Mouse (Mus musculus): ENCODE data around the gene Ccl3. TPM values are rescaled to one million over a fixed set of nuclear protein-coding genes. Genes with fewer than 3 reads are reported as not detected.

Gene Ccl3
- total and polyA plus RNA-seq, 2 experiments from 2014 or later: 0.31 to 0.73 TPM

DNA sequence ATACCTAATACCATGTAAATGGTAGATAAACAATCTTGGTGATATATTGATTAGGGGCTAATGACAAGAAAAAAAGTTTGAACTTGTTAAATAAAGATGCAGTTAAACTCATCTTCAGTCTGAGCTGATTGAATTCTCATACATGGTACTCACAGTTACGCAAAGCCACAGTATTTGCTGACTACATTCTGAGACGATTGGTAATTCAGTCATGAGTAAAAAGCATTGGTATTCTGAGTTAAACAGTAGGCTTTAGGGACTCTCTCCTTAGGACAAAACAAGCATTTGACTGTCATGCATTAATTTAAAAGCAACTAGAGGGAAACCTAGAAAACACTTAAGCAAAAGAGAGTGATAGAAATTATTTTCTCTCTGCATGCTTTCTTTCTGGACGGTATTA is 25.6 kb downstream of the Ccl3 start:
- no peaks in the 10 kb centered on the region for H3K4me1 ChIP-seq (ENCODE audit: control insufficient read depth, insufficient read depth)

GRCm38 (mm10) chr11:83619037-83619436 is 30.1 kb downstream of the Ccl3 start:
- WGBS: 87% methylated on average over 1 of the region's 1 CpGs
- Histone ChIP-seq H3K4me1 (ENCODE audit: control insufficient read depth, insufficient read depth) (no peaks in the 10 kb centered on the region), H3K4me2 (ENCODE audit: low read depth, low read length) (no peak overlapping the region), H3K9ac (replicated peaks; ENCODE audit: low read depth, low read length) (no peak overlapping the region), H3K9me3 (replicated peaks; ENCODE audit: control insufficient read depth, low read length) (no peaks in the 10 kb centered on the region), H3K4me3 (ENCODE audit: low read depth, low read length) (no peak overlapping the region), H3K27ac (ENCODE audit: low read depth) (no peak overlapping the region), H3K27me3 (ENCODE audit: control insufficient read depth, insufficient read depth, low read length) (no peaks in the 10 kb centered on the region), H3K36me3 (replicated peaks; ENCODE audit: control insufficient read depth, insufficient read depth, low read length) (no peaks in the 10 kb centered on the region)
- no peak for TF ChIP-seq EP300 (IDR thresholded peaks at IDR 0.05; ENCODE audit: low read depth)
- TF ChIP-seq CTCF (IDR thresholded peaks at IDR 0.05; ENCODE audit: low read depth): no peak
- no peak for ATAC-seq (ENCODE audit: insufficient read depth, low read depth)
- no peak for DNase-seq (ENCODE audit: low spot score)

More for the DNA sequence above, 25.6 kb downstream of the Ccl3 start:
- Histone ChIP-seq H3K9ac (replicated peaks; ENCODE audit: low read depth, low read length) (no peak overlapping the region), H3K27ac (ENCODE audit: low read depth) (no peak overlapping the region), H3K27me3 (ENCODE audit: control insufficient read depth, insufficient read depth, low read length) (no peaks in the 10 kb centered on the region), H3K36me3 (replicated peaks; ENCODE audit: control insufficient read depth, insufficient read depth, low read length) (no peaks in the 10 kb centered on the region), H3K4me3 (ENCODE audit: low read depth, low read length) (no peak overlapping the region), H3K4me2 (ENCODE audit: low read depth, low read length) (no peak overlapping the region), H3K9me3 (replicated peaks; ENCODE audit: control insufficient read depth, low read length) (no peaks in the 10 kb centered on the region)
- TF ChIP-seq EP300 (IDR thresholded peaks at IDR 0.05; ENCODE audit: low read depth) (no peak), CTCF (IDR thresholded peaks at IDR 0.05; ENCODE audit: low read depth) (no peak)
- DNase-seq (ENCODE audit: low spot score) (no peak), ATAC-seq (ENCODE audit: insufficient read depth, low read depth) (no peak)
- 82% methylated on average over 3 of the region's 3 CpGs for WGBS

DNA sequence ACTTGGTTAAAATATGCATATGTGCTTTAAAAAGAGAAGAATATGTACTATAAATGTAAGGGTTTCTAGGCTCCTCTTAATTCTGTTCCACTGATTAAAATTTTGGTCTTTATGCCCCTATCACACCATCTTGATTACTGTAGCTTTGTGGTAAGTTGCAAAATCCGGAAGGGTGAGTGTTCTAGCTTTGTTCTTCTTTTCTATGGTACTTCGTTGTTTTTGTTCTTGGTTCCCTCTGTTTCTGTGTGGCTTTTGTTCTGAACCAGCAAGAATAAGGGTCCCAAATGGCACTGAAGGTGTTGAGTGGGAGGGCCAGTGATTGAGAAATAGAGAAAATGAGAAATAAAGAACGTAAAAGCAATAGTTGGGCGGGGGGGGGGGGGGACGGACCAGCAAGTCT is 30.9 kb downstream of the Ccl3 start:
- no peak for ATAC-seq (ENCODE audit: insufficient read depth, low read depth)
- 64% methylated on average over 5 of the region's 5 CpGs for WGBS

GRCm38 (mm10) chr11:83616586-83616985 is 32.6 kb downstream of the Ccl3 start:
- WGBS: 79% methylated on average over 1 of the region's 1 CpGs
- Histone ChIP-seq H3K27ac (ENCODE audit: low read depth) (no peak overlapping the region), H3K4me2 (ENCODE audit: low read depth, low read length) (no peak overlapping the region), H3K9ac (replicated peaks; ENCODE audit: low read depth, low read length) (no peak overlapping the region), H3K36me3 (replicated peaks; ENCODE audit: control insufficient read depth, insufficient read depth, low read length) (no peaks in the 10 kb centered on the region), H3K4me3 (ENCODE audit: low read depth, low read length) (no peak overlapping the region), H3K27me3 (ENCODE audit: control insufficient read depth, insufficient read depth, low read length) (no peaks in the 10 kb centered on the region), H3K4me1 (ENCODE audit: control insufficient read depth, insufficient read depth) (no peaks in the 10 kb centered on the region), H3K9me3 (replicated peaks; ENCODE audit: control insufficient read depth, low read length) (no peaks in the 10 kb centered on the region)
- no peak for DNase-seq (ENCODE audit: low spot score)
- no peak for ATAC-seq (ENCODE audit: insufficient read depth, low read depth)
- TF ChIP-seq EP300 (IDR thresholded peaks at IDR 0.05; ENCODE audit: low read depth): no peak
- no peak for TF ChIP-seq CTCF (IDR thresholded peaks at IDR 0.05; ENCODE audit: low read depth)

More for the DNA sequence above, 30.9 kb downstream of the Ccl3 start:
- H3K9ac ChIP-seq (replicated peaks; ENCODE audit: low read depth, low read length): no peak overlapping the region
- no peaks in the 10 kb centered on the region for H3K36me3 ChIP-seq (replicated peaks; ENCODE audit: control insufficient read depth, insufficient read depth, low read length)
- no peak overlapping the region for H3K4me3 ChIP-seq (ENCODE audit: low read depth, low read length)
- H3K4me2 ChIP-seq (ENCODE audit: low read depth, low read length): no peak overlapping the region
- no peak for DNase-seq (ENCODE audit: low spot score)
- H3K27me3 ChIP-seq (ENCODE audit: control insufficient read depth, insufficient read depth, low read length): no peaks in the 10 kb centered on the region
- no peaks in the 10 kb centered on the region for H3K4me1 ChIP-seq (ENCODE audit: control insufficient read depth, insufficient read depth)
- TF ChIP-seq EP300 (IDR thresholded peaks at IDR 0.05; ENCODE audit: low read depth) (no peak), CTCF (IDR thresholded peaks at IDR 0.05; ENCODE audit: low read depth) (no peak)
- no peak overlapping the region for H3K27ac ChIP-seq (ENCODE audit: low read depth)
- H3K9me3 ChIP-seq (replicated peaks; ENCODE audit: control insufficient read depth, low read length): no peaks in the 10 kb centered on the region

DNA sequence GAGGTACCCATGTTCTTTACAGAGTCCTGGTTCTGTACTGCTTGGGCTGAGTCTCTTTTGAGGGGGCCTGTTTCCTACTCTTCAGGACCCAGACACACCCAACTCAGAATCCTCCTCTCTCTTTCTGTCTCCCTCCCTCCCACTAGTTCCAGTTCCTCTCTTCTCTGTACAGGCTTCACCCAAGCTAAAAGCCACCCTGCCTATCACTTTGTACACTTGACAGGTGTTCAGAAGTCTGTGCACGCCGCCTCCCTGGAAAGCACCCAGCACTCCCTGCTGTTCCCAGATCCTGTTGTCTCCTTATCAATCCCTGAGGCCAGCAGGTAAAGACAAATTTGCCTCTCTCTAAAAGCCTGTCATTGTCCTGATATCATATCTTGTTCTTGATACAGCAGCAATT is 38.3 kb downstream of the Ccl3 start:
- ATAC-seq (ENCODE audit: insufficient read depth, low read depth) (no peak), DNase-seq (ENCODE audit: low spot score) (no peak)
- Histone ChIP-seq H3K27ac (ENCODE audit: low read depth) (no peak overlapping the region), H3K4me1 (ENCODE audit: control insufficient read depth, insufficient read depth) (no peaks in the 10 kb centered on the region), H3K4me2 (ENCODE audit: low read depth, low read length) (no peak overlapping the region), H3K36me3 (replicated peaks; ENCODE audit: control insufficient read depth, insufficient read depth, low read length) (no peaks in the 10 kb centered on the region), H3K9ac (replicated peaks; ENCODE audit: low read depth, low read length) (no peak overlapping the region), H3K4me3 (ENCODE audit: low read depth, low read length) (no peak overlapping the region), H3K27me3 (ENCODE audit: control insufficient read depth, insufficient read depth, low read length) (no peaks in the 10 kb centered on the region), H3K9me3 (replicated peaks; ENCODE audit: control insufficient read depth, low read length) (no peaks in the 10 kb centered on the region)
- TF ChIP-seq CTCF (IDR thresholded peaks at IDR 0.05; ENCODE audit: low read depth): no peak
- TF ChIP-seq EP300 (IDR thresholded peaks at IDR 0.05; ENCODE audit: low read depth): no peak
- 40% methylated on average over 2 of the region's 2 CpGs for WGBS

GRCm38 (mm10) chr11:83606396-83606795 is 42.8 kb downstream of the Ccl3 start:
- H3K27ac ChIP-seq (ENCODE audit: low read depth): no peak overlapping the region

More at GRCm38 (mm10) chr11:83606396-83606795, 42.8 kb downstream of the Ccl3 start:
- ATAC-seq (ENCODE audit: insufficient read depth, low read depth): no peak
- H3K9me3 ChIP-seq (replicated peaks; ENCODE audit: control insufficient read depth, low read length): no peaks in the 10 kb centered on the region
- H3K27me3 ChIP-seq (ENCODE audit: control insufficient read depth, insufficient read depth, low read length): no peaks in the 10 kb centered on the region
- no peaks in the 10 kb centered on the region for H3K4me1 ChIP-seq (ENCODE audit: control insufficient read depth, insufficient read depth)
- no peaks in the 10 kb centered on the region for H3K36me3 ChIP-seq (replicated peaks; ENCODE audit: control insufficient read depth, insufficient read depth, low read length)
- H3K9ac ChIP-seq (replicated peaks; ENCODE audit: low read depth, low read length): no peak overlapping the region
- no peak overlapping the region for H3K4me2 ChIP-seq (ENCODE audit: low read depth, low read length)
- DNase-seq (ENCODE audit: low spot score): no peak
- 15% methylated on average over 1 of the region's 1 CpGs for WGBS
- no peak for TF ChIP-seq EP300 (IDR thresholded peaks at IDR 0.05; ENCODE audit: low read depth)
- TF ChIP-seq CTCF (IDR thresholded peaks at IDR 0.05; ENCODE audit: low read depth): no peak
- no peak overlapping the region for H3K4me3 ChIP-seq (ENCODE audit: low read depth, low read length)
